Mouse (Mus musculus) testis, postnatal 14 days (tissue): ENCODE measurements around the gene Pcnt.

Source experiments
- DNase-seq: peaks from one replicate; pipeline ENCODE4 v3.0.0; 2021; ENCODE audit warnings: low spot score

The Pcnt gene

GRCm38 (mm10) chr10:76408520-76408919 is 34.1 kb downstream of the Pcnt start:
- DNase-seq = no peak

GRCm38 (mm10) chr10:76392596-76392995 is 50.0 kb downstream of the Pcnt start:
- DNase-seq = no peak

- DNase-seq = no peak
Observed at GRCm38 (mm10) chr10:76391786-76392185, 50.8 kb downstream of the Pcnt start.

GRCm38 (mm10) chr10:76391166-76391565 is 51.4 kb downstream of the Pcnt start:
- DNase-seq = no peak

GRCm38 (mm10) chr10:76374981-76375380 is 67.6 kb downstream of the Pcnt start:
- DNase-seq = no peak

GRCm38 (mm10) chr10:76371736-76372135 is 70.8 kb downstream of the Pcnt start:
- DNase-seq = no peak

GRCm38 (mm10) chr10:76368766-76369165 is 73.8 kb downstream of the Pcnt start:
- no peak for DNase-seq

- DNase-seq = no peak
Observed at GRCm38 (mm10) chr10:76363233-76363632, 79.4 kb downstream of the Pcnt start.

- DNase-seq = no peak
Observed at GRCm38 (mm10) chr10:76358468-76358867, 84.1 kb downstream of the Pcnt start.

GRCm38 (mm10) chr10:76357286-76357875 is 85.2 kb downstream of the Pcnt start:
- DNase-seq = no peak

GRCm38 (mm10) chr10:76354974-76355373 is 87.6 kb downstream of the Pcnt start:
- no peak for DNase-seq

- no peak for DNase-seq
Observed at GRCm38 (mm10) chr10:76353986-76354385, 88.6 kb downstream of the Pcnt start.

- DNase-seq = no peak
Observed at GRCm38 (mm10) chr10:76351953-76352352, 90.6 kb downstream of the Pcnt start.

- DNase-seq = peak; percentile 69
Observed at GRCm38 (mm10) chr10:76346589-76346988, 96.0 kb downstream of the Pcnt start.

GRCm38 (mm10) chr10:76346043-76346491 is 96.5 kb downstream of the Pcnt start:
- no peak for DNase-seq

- DNase-seq = no peak
Observed at GRCm38 (mm10) chr10:76345540-76345902, 97.1 kb downstream of the Pcnt start.

- DNase-seq = peak; percentile 92
Observed at GRCm38 (mm10) chr10:76344711-76345539, 97.7 kb downstream of the Pcnt start, which contains the start of gene Dip2a. Dip2a (minus strand) TSS chr10:76345291.

- no peak for DNase-seq
Observed at GRCm38 (mm10) chr10:76334350-76334749, 108.2 kb downstream of the Pcnt start.

GRCm38 (mm10) chr10:76332040-76332439 is 110.5 kb downstream of the Pcnt start:
- no peak for DNase-seq

GRCm38 (mm10) chr10:76329093-76329492 is 113.5 kb downstream of the Pcnt start:
- no peak for DNase-seq

- no peak for DNase-seq
Observed at GRCm38 (mm10) chr10:76328574-76328973, 114.0 kb downstream of the Pcnt start.

GRCm38 (mm10) chr10:76326304-76327006 is 116.1 kb downstream of the Pcnt start:
- DNase-seq = no peak

GRCm38 (mm10) chr10:76317623-76318022 is 125.0 kb downstream of the Pcnt start:
- no peak for DNase-seq
